ENCODE assay signal across 11 mouse cellular contexts in the genomic region with DNA sequence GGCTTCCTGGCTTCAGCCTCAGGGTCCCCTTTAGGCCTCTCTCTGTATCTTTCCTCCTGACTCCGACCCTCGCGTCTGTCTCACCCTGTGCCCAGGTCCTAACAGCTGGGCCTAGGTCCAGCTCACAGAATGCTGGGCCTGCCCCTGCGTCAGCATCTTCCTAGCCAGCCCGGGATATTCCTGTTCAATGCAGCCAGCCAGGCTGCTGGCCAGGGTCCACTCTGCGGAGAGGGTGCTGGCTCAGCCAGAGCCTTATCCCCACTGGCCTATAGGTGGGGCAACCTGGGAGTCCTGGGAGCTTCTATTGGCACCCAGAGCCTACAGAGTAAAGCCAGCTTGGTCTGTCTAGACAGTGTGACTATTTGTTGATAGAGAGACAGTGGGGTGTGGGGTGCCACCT. TPM values are rescaled to one million over a fixed set of nuclear protein-coding genes. Genes with fewer than 3 reads are reported as not detected.
DNase-seq lines count a peak whose midpoint lies in the region; ATAC-seq and TF ChIP-seq lines count a peak whose summit lies in the region.
"Had no signal": no experiment of that assay in that cellular context is flagged by ENCODE, and none has a peak within 500 bp of the region (broad histone marks: within the 10 kb centered on the region; RNA-seq: fewer than 3 reads in every experiment).

No protein-coding gene starts in this region.

- no peak for DNase-seq in hindbrain, embryonic 11.5 days (ENCODE audit: low spot score)
- DNase-seq in embryonic facial prominence, embryonic 10.5 days (ENCODE audit: low spot score): no peak
- DNase-seq in liver, adult 2 months (ENCODE audit: extremely low read depth, low read depth, low spot score): peak; percentile 79
- no peak for DNase-seq in right cerebral cortex, postnatal 4 days
- DNase-seq in embryo, embryonic 10.5 days (ENCODE audit: low spot score): no peak

- WGBS in hindbrain, embryonic 11.5 days: 62% methylated on average over 6 of the region's 6 CpGs
- WGBS in hindbrain, embryonic 12.5 days: 70% methylated on average over 6 of the region's 6 CpGs
- WGBS in embryonic facial prominence, embryonic 10.5 days: 65% methylated on average over 6 of the region's 6 CpGs
- WGBS in heart, embryonic 14.5 days: 72% methylated on average over 6 of the region's 6 CpGs
- WGBS in liver, adult 2 months: 18% methylated on average over 6 of the region's 6 CpGs

- no peaks in the 10 kb centered on the region for H3K9me3 ChIP-seq in hindbrain, embryonic 11.5 days (ENCODE audit: control insufficient read depth, low read length)
- H3K9me3 ChIP-seq in hindbrain, embryonic 12.5 days (replicated peaks): no peaks in the 10 kb centered on the region
- H3K9me3 ChIP-seq in embryonic facial prominence, embryonic 10.5 days: no peaks in the 10 kb centered on the region
- H3K9me3 ChIP-seq in heart, embryonic 14.5 days (ENCODE audit: control insufficient read depth, low read length): no peaks in the 10 kb centered on the region

- H3K4me1 ChIP-seq in hindbrain, embryonic 11.5 days (replicated peaks; ENCODE audit: control insufficient read depth, insufficient read depth, low read length): peaks cover 4% of the 10 kb centered on the region; the same call in 1 of the 2 replicates
- peaks cover 24% of the 10 kb centered on the region for H3K4me1 ChIP-seq in hindbrain, embryonic 12.5 days
- H3K4me1 ChIP-seq in embryonic facial prominence, embryonic 10.5 days: peaks cover 59% of the 10 kb centered on the region
- H3K4me1 ChIP-seq in heart, embryonic 14.5 days (ENCODE audit: control insufficient read depth in 2 of 2, insufficient read depth in 2 of 2, low read length in 2 of 2): peaks cover 21 to 46% of the 10 kb centered on the region in 2 experiments
- H3K4me1 ChIP-seq in liver, adult 2 months (ENCODE audit: control insufficient read depth, insufficient read depth, low read length): peaks cover 33% of the 10 kb centered on the region

- H3K79me2 ChIP-seq in liver, adult 2 months (ENCODE audit: control insufficient read depth, insufficient read depth, low read length): peaks cover 33% of the 10 kb centered on the region; the same call in 1 of the 2 replicates

- peaks cover 3% of the 10 kb centered on the region; the same call in 1 of the 2 replicates for H3K27me3 ChIP-seq in hindbrain, embryonic 11.5 days (ENCODE audit: control insufficient read depth, insufficient read depth, low read length)
- peaks cover 11% of the 10 kb centered on the region for H3K27me3 ChIP-seq in hindbrain, embryonic 12.5 days
- peaks cover 50% of the 10 kb centered on the region for H3K27me3 ChIP-seq in embryonic facial prominence, embryonic 10.5 days (replicated peaks; ENCODE audit: low read depth, poor library complexity, severe bottlenecking)
- H3K27me3 ChIP-seq in heart, embryonic 14.5 days (ENCODE audit: control insufficient read depth, insufficient read depth, low read length): no peaks in the 10 kb centered on the region
- H3K27me3 ChIP-seq in liver, adult 2 months (ENCODE audit: control insufficient read depth, insufficient read depth, low read length): no peaks in the 10 kb centered on the region

- H3K36me3 ChIP-seq in hindbrain, embryonic 11.5 days (ENCODE audit: control insufficient read depth, insufficient read depth, low read length): no peaks in the 10 kb centered on the region
- no peaks in the 10 kb centered on the region for H3K36me3 ChIP-seq in hindbrain, embryonic 12.5 days
- 0 out of 2 replicates have a peak, but pooled peaks cover 2% of the 10 kb centered on the region for H3K36me3 ChIP-seq in embryonic facial prominence, embryonic 10.5 days (replicated peaks)
- peaks cover 5% of the 10 kb centered on the region; the same call in 1 of the 2 replicates for H3K36me3 ChIP-seq in heart, embryonic 14.5 days (ENCODE audit: control insufficient read depth, insufficient read depth, low read length)
- H3K36me3 ChIP-seq in liver, adult 2 months (ENCODE audit: control insufficient read depth, insufficient read depth, low read length): peaks cover 2% of the 10 kb centered on the region; the same call in 1 of the 2 replicates

- peak overlapping the region; percentile 6; the same call in 1 of the 2 replicates for H3K4me2 ChIP-seq in hindbrain, embryonic 11.5 days (replicated peaks; ENCODE audit: low read depth, low read length)
- no peak overlapping the region for H3K4me2 ChIP-seq in hindbrain, embryonic 12.5 days (replicated peaks)
- peak overlapping the region; percentile 90 for H3K4me2 ChIP-seq in heart, embryonic 14.5 days (ENCODE audit: low read length)

- TF ChIP-seq POLR2A in liver, adult 2 months (IDR thresholded peaks at IDR 0.05; ENCODE audit: extremely low read depth, insufficient read depth, low read length): no peak

- H3K4me3 ChIP-seq in hindbrain, embryonic 11.5 days (ENCODE audit: low read depth, low read length): no peak overlapping the region
- no peak overlapping the region for H3K4me3 ChIP-seq in hindbrain, embryonic 12.5 days
- H3K4me3 ChIP-seq in embryonic facial prominence, embryonic 10.5 days: peak overlapping the region; percentile 89; the same call in 1 of the 2 replicates
- peak overlapping the region in 1 of 2 experiments; percentile 6; a peak in 1 of 4 replicates for H3K4me3 ChIP-seq in heart, embryonic 14.5 days (ENCODE audit: control insufficient read depth in 1 of 2, insufficient read depth in 1 of 2, low read depth in 1 of 2, low read length in 2 of 2)
- H3K4me3 ChIP-seq in liver, adult 2 months (ENCODE audit: insufficient read depth, low read depth, low read length): peak overlapping the region; percentile 45; the same call in 1 of the 2 replicates

- H3K27ac ChIP-seq in hindbrain, embryonic 11.5 days (ENCODE audit: low read depth, low read length): no peak overlapping the region
- H3K27ac ChIP-seq in hindbrain, embryonic 12.5 days: no peak overlapping the region
- 0 out of 2 replicates have a peak overlapping the region, but pooled peaks have one; percentile 81 for H3K27ac ChIP-seq in embryonic facial prominence, embryonic 10.5 days (replicated peaks)
- no peak overlapping the region for H3K27ac ChIP-seq in heart, embryonic 14.5 days (replicated peaks in 1 of 2; ENCODE audit: control insufficient read depth in 1 of 2, insufficient read depth in 1 of 2, low read depth in 2 of 2, low read length in 2 of 2)
- peak overlapping the region; percentile 63 for H3K27ac ChIP-seq in liver, adult 2 months (replicated peaks; ENCODE audit: insufficient read depth, low read depth, low read length)

- peak; percentile 33; the same call in 1 of the 2 replicates for TF ChIP-seq CTCF in liver, adult 2 months (IDR thresholded peaks at IDR 0.05; ENCODE audit: low read depth, low read length)

- ATAC-seq in hindbrain, embryonic 11.5 days (ENCODE audit: low FRiP score): no peak
- ATAC-seq in hindbrain, embryonic 12.5 days (ENCODE audit: low FRiP score): no peak
- ATAC-seq in heart, embryonic 14.5 days (ENCODE audit: insufficient number of reproducible peaks, insufficient read depth, low FRiP score, low read depth): no peak
- ATAC-seq in monocyte, adult 5-6 weeks (replicated peaks; ENCODE audit: insufficient number of reproducible peaks, low FRiP score, low TSS enrichment, poor library complexity, severe bottlenecking): no peak
- ATAC-seq: midbrain, embryonic 16.5 days had no signal

- no peak overlapping the region for H3K9ac ChIP-seq in hindbrain, embryonic 11.5 days (ENCODE audit: low read depth, low read length)
- no peak overlapping the region for H3K9ac ChIP-seq in hindbrain, embryonic 12.5 days
- H3K9ac ChIP-seq in heart, embryonic 14.5 days (ENCODE audit: low read length): no peak overlapping the region; the same call in 1 of the 2 replicates
- peak overlapping the region; percentile 61; the same call in 1 of the 2 replicates for H3K9ac ChIP-seq in liver, adult 2 months (ENCODE audit: low read depth, low read length)

RNA-seq across cellular contexts. Expression of gene Gm10300, which starts 1.6 kb away (rescaled TPM):
- polyA plus RNA-seq in hindbrain, embryonic 11.5 days (2014; fragmentation: Nextera tagmentation; extraction: Ambion mirVana): 0.06 and 0.08 TPM in 2 replicates
- polyA plus RNA-seq in hindbrain, embryonic 12.5 days (2016; fragmentation: Nextera tagmentation; extraction: Ambion mirVana): 0.09 TPM in 2 replicates
- not detected in 2 replicates for polyA plus RNA-seq in embryonic facial prominence, embryonic 10.5 days (2016; fragmentation: Nextera tagmentation; extraction: Ambion mirVana)
- polyA plus RNA-seq in heart, embryonic 14.5 days (2014; fragmentation: Nextera tagmentation; extraction: Ambion mirVana): 0.20 TPM in 2 replicates
- 0.09 and 0.20 TPM in 2 replicates for total RNA-seq in liver, adult 2 months (2014; rRNA removed)
- 0.04 and 0.13 TPM in 2 replicates for polyA plus RNA-seq in liver, adult 2 months (2012; rRNA removed)
- total RNA-seq in monocyte, adult 5-6 weeks (2017): 0.19 to 2.2 TPM (median 0.85 TPM) in 3 replicates
- total RNA-seq: layer of hippocampus, adult 18-20 months had no signal
- polyA plus RNA-seq: midbrain, embryonic 16.5 days; testis, adult 2 months had no signal

RNA-seq across cellular contexts. Expression of gene Epb41, which starts 2.2 kb away (rescaled TPM):
- 208 and 223 TPM in 2 replicates for polyA plus RNA-seq in hindbrain, embryonic 11.5 days (2014; fragmentation: Nextera tagmentation; extraction: Ambion mirVana)
- 198 and 210 TPM in 2 replicates for polyA plus RNA-seq in hindbrain, embryonic 12.5 days (2016; fragmentation: Nextera tagmentation; extraction: Ambion mirVana)
- 133 and 136 TPM in 2 replicates for polyA plus RNA-seq in embryonic facial prominence, embryonic 10.5 days (2016; fragmentation: Nextera tagmentation; extraction: Ambion mirVana)
- 45.7 and 59.0 TPM in 2 replicates for polyA plus RNA-seq in heart, embryonic 14.5 days (2014; fragmentation: Nextera tagmentation; extraction: Ambion mirVana)
- total RNA-seq in liver, adult 2 months (2014; rRNA removed): 46.8 and 48.0 TPM in 2 replicates
- polyA plus RNA-seq in liver, adult 2 months (2012; rRNA removed): 29.6 and 40.7 TPM in 2 replicates
- 92.6 to 112 TPM (median 98.1 TPM) in 3 replicates for total RNA-seq in monocyte, adult 5-6 weeks (2017)

Comparison
In these comparisons a context has a peak if more than half of its experiments do, and no peak if none do; other contexts are left out.
1. H3K27ac ChIP-seq: peak in embryonic facial prominence, embryonic 10.5 days (single experiment) and liver, adult 2 months (single experiment); none in hindbrain, embryonic 11.5 days (single experiment), hindbrain, embryonic 12.5 days (single experiment) and heart, embryonic 14.5 days (0 of 2).
2. H3K4me3 ChIP-seq: peak in embryonic facial prominence, embryonic 10.5 days (single experiment) and liver, adult 2 months (single experiment); none in hindbrain, embryonic 11.5 days (single experiment) and hindbrain, embryonic 12.5 days (single experiment).